ENCODE assay signal across 31 mouse cellular contexts in genomic region chr15:6322311-6322710, GRCm38 (mm10). TPM values are rescaled to one million over a fixed set of nuclear protein-coding genes. Genes with fewer than 3 reads are reported as not detected.
A peak's percentile ranks its signal among the peaks of the same experiment; 100 is the strongest.
DNase-seq lines count a peak whose midpoint lies in the region; ATAC-seq lines count a peak whose summit lies in the region.
"Had no signal": no experiment of that assay in that cellular context is flagged by ENCODE, and none has a peak within 500 bp of the region (broad histone marks: within the 10 kb centered on the region; RNA-seq: fewer than 3 reads in every experiment).

No protein-coding gene starts in this region.

- WGBS in kidney, embryonic 14.5 days, result 40% methylated on average over 5 of the region's 5 CpGs
- WGBS in limb, embryonic 11.5 days, result 9% methylated on average over 5 of the region's 5 CpGs

- H3K27ac ChIP-seq in kidney, embryonic 14.5 days (ENCODE audit: low read depth, low read length), result peak overlapping the region; percentile 59; the same call in 1 of the 2 replicates
- H3K27ac ChIP-seq in limb, embryonic 11.5 days (replicated peaks; ENCODE audit: low read depth, low read length), result peak overlapping the region; percentile 56; the same call in 1 of the 2 replicates
- H3K27ac ChIP-seq: embryonic facial prominence, embryonic 15.5 days; forebrain, embryonic 12.5 days; hindbrain, embryonic 13.5 days; left cerebral cortex, adult 2 months; midbrain, embryonic 12.5 days; neural tube, embryonic 12.5 days had no signal

- DNase-seq in kidney, adult 18-20 months, result no peak
- DNase-seq in embryo, embryonic 10.5 days (ENCODE audit: low spot score), result peak; percentile 32
- peak; percentile 41 for DNase-seq in embryo, embryonic 11 days
- peak; percentile 44 for DNase-seq in limb, embryonic 11.5 days (ENCODE audit: low spot score)
- DNase-seq in liver, result no peak
- DNase-seq in heart, adult 9 months (ENCODE audit: low spot score in 2 of 2), result no peak
- DNase-seq: adrenal gland, adult 2 months; adrenal gland, postnatal 36 days; B cell, adult 2 months; cerebellum, adult 18-20 months; cerebellum, postnatal 10 days; forebrain, postnatal 0 days; gastrocnemius, postnatal 10 days; heart, postnatal 14 days; lung, postnatal 4 days; right cerebral cortex, adult 18-20 months; right cerebral cortex, postnatal 4 days; thymus, adult 2 months; thymus, postnatal 36 days had no signal

- H3K4me1 ChIP-seq in kidney, embryonic 14.5 days (ENCODE audit: control insufficient read depth, insufficient read depth, low read length), result peaks cover 16% of the 10 kb centered on the region
- peaks cover 15% of the 10 kb centered on the region; the same call in 1 of the 2 replicates for H3K4me1 ChIP-seq in limb, embryonic 11.5 days (ENCODE audit: control insufficient read depth, insufficient read depth, low read length)
- H3K4me1 ChIP-seq: forebrain, embryonic 12.5 days; hindbrain, embryonic 13.5 days; megakaryocyte, embryonic 14.5 days; midbrain, embryonic 12.5 days; neural tube, embryonic 12.5 days had no signal

- H3K36me3 ChIP-seq in kidney, embryonic 14.5 days (ENCODE audit: control insufficient read depth, insufficient read depth, low read length), result no peaks in the 10 kb centered on the region
- no peaks in the 10 kb centered on the region for H3K36me3 ChIP-seq in limb, embryonic 11.5 days (ENCODE audit: control insufficient read depth, insufficient read depth, low read length)
- H3K36me3 ChIP-seq: embryonic facial prominence, embryonic 15.5 days; forebrain, embryonic 12.5 days; hindbrain, embryonic 13.5 days; midbrain, embryonic 12.5 days; neural tube, embryonic 12.5 days had no signal

- H3K4me3 ChIP-seq in kidney, embryonic 14.5 days (ENCODE audit: low read length), result no peak overlapping the region
- no peak overlapping the region for H3K4me3 ChIP-seq in limb, embryonic 11.5 days (ENCODE audit: low read depth, low read length)
- H3K4me3 ChIP-seq: embryonic facial prominence, embryonic 15.5 days; forebrain, embryonic 12.5 days; hindbrain, embryonic 13.5 days; left cerebral cortex, adult 2 months; megakaryocyte, embryonic 14.5 days; midbrain, embryonic 12.5 days; myocyte; neural tube, embryonic 12.5 days had no signal

- H3K4me2 ChIP-seq in kidney, embryonic 14.5 days (replicated peaks; ENCODE audit: low read depth, low read length), result no peak overlapping the region
- H3K4me2 ChIP-seq in limb, embryonic 11.5 days (ENCODE audit: low read depth, severe bottlenecking), result no peak overlapping the region
- H3K4me2 ChIP-seq: embryonic facial prominence, embryonic 15.5 days; forebrain, embryonic 12.5 days; hindbrain, embryonic 13.5 days; liver, embryonic 11.5 days; midbrain, embryonic 12.5 days; neural tube, embryonic 12.5 days had no signal

- H3K9me3 ChIP-seq in kidney, embryonic 14.5 days (ENCODE audit: control insufficient read depth, low read length), result no peaks in the 10 kb centered on the region
- H3K9me3 ChIP-seq in limb, embryonic 11.5 days (ENCODE audit: control insufficient read depth, low read length), result no peaks in the 10 kb centered on the region
- H3K9me3 ChIP-seq: embryonic facial prominence, embryonic 15.5 days; forebrain, embryonic 12.5 days; hindbrain, embryonic 13.5 days; megakaryocyte, embryonic 14.5 days; midbrain, embryonic 12.5 days; neural tube, embryonic 12.5 days had no signal

- ATAC-seq in kidney, embryonic 14.5 days (ENCODE audit: low FRiP score, low TSS enrichment), result no peak
- no peak for ATAC-seq in limb, embryonic 11.5 days (ENCODE audit: insufficient number of reproducible peaks, low FRiP score, low TSS enrichment, low read depth)
- ATAC-seq: activated CD4-positive, CD25-positive, alpha-beta regulatory T cell, adult 4 months; forebrain, postnatal 0 days; intestine, postnatal 0 days had no signal

- no peak overlapping the region for H3K9ac ChIP-seq in kidney, embryonic 14.5 days (ENCODE audit: low read depth, low read length)
- H3K9ac ChIP-seq in limb, embryonic 11.5 days (ENCODE audit: low read length), result no peak overlapping the region
- H3K9ac ChIP-seq: embryonic facial prominence, embryonic 15.5 days; forebrain, embryonic 12.5 days; forebrain, postnatal 0 days; hindbrain, embryonic 13.5 days; midbrain, embryonic 12.5 days; neural tube, embryonic 12.5 days had no signal

- no peaks in the 10 kb centered on the region for H3K27me3 ChIP-seq in kidney, embryonic 14.5 days (ENCODE audit: control insufficient read depth, insufficient read depth, low read length)
- no peaks in the 10 kb centered on the region for H3K27me3 ChIP-seq in limb, embryonic 11.5 days (ENCODE audit: control insufficient read depth, insufficient read depth, low read length)
- H3K27me3 ChIP-seq: embryonic facial prominence, embryonic 15.5 days; forebrain, embryonic 12.5 days; hindbrain, embryonic 13.5 days; megakaryocyte, embryonic 14.5 days; midbrain, embryonic 12.5 days; neural tube, embryonic 12.5 days had no signal

RNA-seq across cellular contexts. Expression of gene Dab2, which starts 22.7 kb away (rescaled TPM):
- polyA plus RNA-seq in kidney, embryonic 14.5 days (2014; fragmentation: Nextera tagmentation; extraction: Ambion mirVana), result 35.0 and 64.2 TPM in 2 replicates
- polyA plus RNA-seq in limb, embryonic 11.5 days (2014; fragmentation: Nextera tagmentation; extraction: Ambion mirVana), result 57.4 and 69.4 TPM in 2 replicates

Comparison
In these comparisons a context has a peak if more than half of its experiments do, and no peak if none do; other contexts are left out.
1. DNase-seq: peak in embryo, embryonic 10.5 days (single experiment), embryo, embryonic 11 days (single experiment) and limb, embryonic 11.5 days (single experiment); none in kidney, adult 18-20 months (single experiment), liver (single experiment) and heart, adult 9 months (0 of 2).